Mouse (Mus musculus): ENCODE results near the gene Gcc2. TPM values are rescaled to one million over a fixed set of nuclear protein-coding genes. Genes with fewer than 3 reads are reported as not detected.

The Gcc2 gene
- polyA plus RNA-seq, 1 experiment from 2014 or later: 45.9 TPM

DNA sequence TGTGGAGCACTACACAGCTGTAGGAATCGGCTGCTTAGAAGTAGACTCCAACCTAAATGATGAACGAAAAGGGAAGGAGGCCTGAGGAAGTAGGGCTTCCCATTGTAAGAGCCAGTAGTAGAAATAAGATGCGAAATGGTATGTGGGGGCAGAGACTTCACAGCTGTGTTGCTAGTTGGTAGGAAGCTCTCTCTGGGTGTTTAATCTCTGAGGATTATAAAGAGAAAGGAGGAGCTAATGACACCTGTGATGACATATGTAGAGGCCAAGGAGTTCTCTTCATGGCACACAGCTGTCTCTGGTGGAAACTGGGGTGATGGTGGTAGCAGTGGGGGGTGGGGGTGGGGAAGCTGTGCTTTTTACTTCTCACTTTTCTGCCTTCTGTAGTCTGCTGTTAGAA is 95.3 kb downstream of the Gcc2 start:
- no peaks in the 10 kb centered on the region for H3K27me3 ChIP-seq (ENCODE audit: control insufficient read depth, insufficient read depth, low read length)
- no peak for DNase-seq (ENCODE audit: low spot score)

DNA sequence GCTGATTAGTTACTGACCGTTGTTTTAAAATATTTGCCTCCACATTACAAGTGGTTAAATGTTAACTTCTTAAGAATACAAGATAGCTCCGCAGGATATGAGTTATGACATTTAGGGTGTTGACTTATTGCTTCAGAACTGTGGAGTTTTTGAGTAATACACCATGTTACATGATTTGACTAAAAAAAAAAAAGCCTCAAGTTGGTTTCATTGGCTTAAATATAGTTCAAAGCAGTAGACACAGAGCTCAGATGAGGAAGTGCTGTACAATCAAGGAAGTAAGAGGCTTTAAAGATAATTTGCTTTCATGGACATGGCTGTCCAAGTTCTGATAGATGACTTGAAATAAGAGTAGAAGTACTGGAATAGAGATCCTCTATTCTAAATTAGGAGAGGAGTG is 96.4 kb downstream of the Gcc2 start:
- H3K4me1 ChIP-seq (ENCODE audit: control insufficient read depth, insufficient read depth, low read length): no peaks in the 10 kb centered on the region
- H3K4me2 ChIP-seq (ENCODE audit: low read depth, low read length): no peak overlapping the region
- 85% methylated on average over 2 of the region's 2 CpGs for WGBS
- ATAC-seq (replicated peaks; ENCODE audit: insufficient number of reproducible peaks, low FRiP score, low TSS enrichment, low read depth): no peak
- no peak overlapping the region for H3K27ac ChIP-seq (replicated peaks; ENCODE audit: low read depth, low read length)
- DNase-seq (ENCODE audit: low spot score): no peak
- no peak overlapping the region for H3K4me3 ChIP-seq (ENCODE audit: low read depth, low read length)
- no peaks in the 10 kb centered on the region for H3K36me3 ChIP-seq (replicated peaks; ENCODE audit: control insufficient read depth, insufficient read depth, low read depth, low read length)
- H3K9me3 ChIP-seq (replicated peaks; ENCODE audit: control insufficient read depth, low read length): no peaks in the 10 kb centered on the region
- no peaks in the 10 kb centered on the region for H3K27me3 ChIP-seq (ENCODE audit: control insufficient read depth, insufficient read depth, low read length)
- H3K9ac ChIP-seq (replicated peaks; ENCODE audit: low read length): no peak overlapping the region

More for the DNA sequence above, 95.3 kb downstream of the Gcc2 start:
- 93% methylated on average over 3 of the region's 3 CpGs for WGBS
- Histone ChIP-seq H3K4me1 (ENCODE audit: control insufficient read depth, insufficient read depth, low read length) (no peaks in the 10 kb centered on the region), H3K4me2 (ENCODE audit: low read depth, low read length) (no peak overlapping the region), H3K9me3 (replicated peaks; ENCODE audit: control insufficient read depth, low read length) (no peaks in the 10 kb centered on the region), H3K4me3 (ENCODE audit: low read depth, low read length) (no peak overlapping the region), H3K27ac (replicated peaks; ENCODE audit: low read depth, low read length) (no peak overlapping the region), H3K36me3 (replicated peaks; ENCODE audit: control insufficient read depth, insufficient read depth, low read depth, low read length) (no peaks in the 10 kb centered on the region), H3K9ac (replicated peaks; ENCODE audit: low read length) (no peak overlapping the region)
- no peak for ATAC-seq (replicated peaks; ENCODE audit: insufficient number of reproducible peaks, low FRiP score, low TSS enrichment, low read depth)

DNA sequence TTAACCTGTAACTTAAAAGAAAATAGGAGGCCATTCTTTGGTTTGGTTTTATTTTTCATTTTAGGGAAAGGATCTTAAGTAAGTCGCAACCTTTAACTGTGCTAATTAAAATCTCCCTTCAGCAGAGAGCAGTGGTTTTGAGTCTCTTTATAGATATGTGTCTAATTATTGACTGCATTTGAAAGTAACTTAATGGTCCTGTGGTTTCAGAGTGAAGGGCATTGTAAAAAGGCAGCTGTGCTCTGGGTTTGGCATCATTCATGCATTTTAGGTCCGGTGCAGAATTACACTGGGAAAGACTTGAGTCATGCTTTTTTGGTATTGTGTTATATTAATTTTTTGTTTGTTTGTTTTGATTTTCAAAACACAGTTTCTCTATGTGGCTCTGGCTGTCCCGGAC is 97.1 kb downstream of the Gcc2 start:
- no peak for ATAC-seq (replicated peaks; ENCODE audit: insufficient number of reproducible peaks, low FRiP score, low TSS enrichment, low read depth)
- Histone ChIP-seq H3K36me3 (replicated peaks; ENCODE audit: control insufficient read depth, insufficient read depth, low read depth, low read length) (no peaks in the 10 kb centered on the region), H3K27ac (replicated peaks; ENCODE audit: low read depth, low read length) (no peak overlapping the region), H3K27me3 (ENCODE audit: control insufficient read depth, insufficient read depth, low read length) (no peaks in the 10 kb centered on the region), H3K9me3 (replicated peaks; ENCODE audit: control insufficient read depth, low read length) (no peaks in the 10 kb centered on the region), H3K9ac (replicated peaks; ENCODE audit: low read length) (no peak overlapping the region), H3K4me3 (ENCODE audit: low read depth, low read length) (no peak overlapping the region), H3K4me1 (ENCODE audit: control insufficient read depth, insufficient read depth, low read length) (no peaks in the 10 kb centered on the region), H3K4me2 (ENCODE audit: low read depth, low read length) (no peak overlapping the region)
- no peak for DNase-seq (ENCODE audit: low spot score)
- 85% methylated on average over 3 of the region's 3 CpGs for WGBS

DNA sequence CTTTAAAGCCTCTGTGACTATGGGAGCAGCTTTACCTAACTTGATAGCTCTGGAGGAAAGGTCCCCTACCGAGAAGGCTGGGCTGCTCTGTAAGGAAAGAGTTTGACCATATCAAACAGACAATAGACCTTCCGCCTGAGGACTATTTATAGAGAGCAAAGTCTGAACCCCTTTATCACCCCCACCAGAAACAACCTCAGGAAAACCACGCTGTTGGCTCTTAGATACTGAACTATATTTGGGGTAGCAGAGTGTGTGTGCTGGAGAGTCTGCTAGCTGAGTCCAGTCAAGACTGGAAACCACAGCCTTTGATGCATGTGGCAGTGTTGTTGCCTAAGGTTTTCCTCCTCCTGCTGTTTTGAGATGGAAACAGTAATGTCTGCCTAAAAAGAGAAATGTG is 99.3 kb downstream of the Gcc2 start:
- Histone ChIP-seq H3K9me3 (replicated peaks; ENCODE audit: control insufficient read depth, low read length) (no peaks in the 10 kb centered on the region), H3K36me3 (replicated peaks; ENCODE audit: control insufficient read depth, insufficient read depth, low read depth, low read length) (no peaks in the 10 kb centered on the region), H3K27ac (replicated peaks; ENCODE audit: low read depth, low read length) (no peak overlapping the region), H3K27me3 (ENCODE audit: control insufficient read depth, insufficient read depth, low read length) (no peaks in the 10 kb centered on the region), H3K4me1 (ENCODE audit: control insufficient read depth, insufficient read depth, low read length) (no peaks in the 10 kb centered on the region), H3K4me2 (ENCODE audit: low read depth, low read length) (no peak overlapping the region), H3K4me3 (ENCODE audit: low read depth, low read length) (no peak overlapping the region), H3K9ac (replicated peaks; ENCODE audit: low read length) (no peak overlapping the region)
- DNase-seq (ENCODE audit: low spot score) (no peak), ATAC-seq (replicated peaks; ENCODE audit: insufficient number of reproducible peaks, low FRiP score, low TSS enrichment, low read depth) (no peak)
- WGBS: 34% methylated on average over 3 of the region's 3 CpGs

Other genes starting within 250 kb of the Gcc2 start
- gene AW822073, start 30.6 kb upstream of the Gcc2 start, polyA plus RNA-seq (2014; fragmentation: Nextera tagmentation; extraction: Ambion mirVana): not detected in 2 replicates
- not detected in 2 replicates for gene Duxf3, start 22.8 kb upstream of the Gcc2 start, polyA plus RNA-seq (2014; fragmentation: Nextera tagmentation; extraction: Ambion mirVana)
- not detected in 2 replicates for gene Gm4981, start 18.8 kb upstream of the Gcc2 start, polyA plus RNA-seq (2014; fragmentation: Nextera tagmentation; extraction: Ambion mirVana)
- gene Lims1, start 68.0 kb downstream of the Gcc2 start, polyA plus RNA-seq (2014; fragmentation: Nextera tagmentation; extraction: Ambion mirVana): 89.2 and 103 TPM in 2 replicates
- 27.5 and 30.8 TPM in 2 replicates for gene Ranbp2, start 191.4 kb downstream of the Gcc2 start, polyA plus RNA-seq (2014; fragmentation: Nextera tagmentation; extraction: Ambion mirVana)
- 7.4 and 9.9 TPM in 2 replicates for gene Ccdc138, start 242.5 kb downstream of the Gcc2 start, polyA plus RNA-seq (2014; fragmentation: Nextera tagmentation; extraction: Ambion mirVana)